Mouse (Mus musculus) thymus, adult 18-20 months (tissue): Measurements from ENCODE around the gene Hist1h3d.
"Not testable (repeated sequence)": the region's sequence is repeated elsewhere in the genome, so short reads cannot be mapped to it uniquely, and the experiment has no call there.

Experiments used
- DNase-seq, 2 experiments: peaks; one replicate each; pipeline ENCODE4 v3.0.0; 2022; ENCODE audit warnings: mixed read lengths in 2 of 2

Gene Hist1h3d

GRCm38 (mm10) chr13:23575271-23575851, at the start of gene Hist1h3d:
TSS of gene Hist1h3d (plus strand) at chr13:23575763.
- DNase-seq, result peak in 1 of 2 experiments; percentile 32

DNA sequence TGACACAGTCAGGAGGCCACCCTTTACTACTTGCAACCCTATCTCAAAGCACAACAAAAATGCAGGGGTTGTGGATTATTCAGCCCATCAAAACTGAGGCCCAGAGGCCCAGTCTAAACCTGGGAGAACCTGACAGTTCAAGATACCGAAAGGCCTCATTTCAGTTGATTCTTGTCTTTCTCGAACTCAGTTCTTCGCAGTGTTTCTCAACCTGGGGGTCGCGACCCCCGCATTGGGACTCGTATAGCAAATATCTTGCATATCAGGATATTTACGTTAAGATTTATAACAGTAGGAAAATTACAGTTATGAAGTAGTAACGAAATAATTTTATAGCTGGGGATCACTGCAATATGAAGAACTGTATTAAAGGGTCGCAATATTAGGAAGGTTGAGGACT, 49.7 kb upstream of the Hist1h3d start:
- no peak for DNase-seq

DNA sequence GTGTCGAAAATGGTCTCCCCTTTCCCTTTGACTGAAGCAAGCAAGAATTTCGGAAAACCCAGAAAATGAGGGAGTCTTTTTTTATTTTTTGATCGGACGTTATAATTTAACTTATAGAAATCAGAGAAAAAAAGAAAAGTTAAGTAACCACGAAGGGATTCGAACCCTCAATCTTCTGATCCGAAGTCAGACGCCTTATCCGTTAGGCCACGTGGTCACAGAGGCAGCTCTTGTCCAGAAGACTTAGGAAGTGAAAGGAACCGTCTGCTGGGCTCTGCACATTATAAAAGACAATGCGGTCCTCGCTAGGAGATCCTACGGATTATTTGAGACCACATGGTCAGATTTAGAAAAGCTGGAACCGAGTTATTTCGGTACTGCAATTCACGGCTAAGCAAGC, 49.3 kb upstream of the Hist1h3d start:
- peak; percentile 66 to 76 for DNase-seq

DNA sequence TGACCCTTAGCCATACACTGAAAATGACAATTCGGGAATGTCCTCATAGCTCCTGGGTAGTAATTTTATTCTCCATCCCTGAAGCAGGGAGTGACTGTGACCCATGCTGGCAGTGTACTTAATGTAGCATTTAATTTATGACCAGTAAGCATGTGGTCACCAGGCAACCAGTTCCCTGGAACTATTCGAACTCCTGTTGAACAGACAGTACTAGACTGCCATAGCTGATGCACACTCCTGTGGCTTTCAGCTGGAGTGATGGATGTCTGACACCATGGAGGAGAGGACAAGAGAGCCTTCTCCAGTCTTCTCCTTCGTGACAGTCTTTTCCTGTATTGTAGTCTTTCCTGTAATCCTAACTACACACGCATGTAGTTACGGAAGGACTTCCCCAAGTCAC, 46.6 kb upstream of the Hist1h3d start:
- DNase-seq, result no peak

GRCm38 (mm10) chr13:23529480-23530165, 45.9 kb upstream of the Hist1h3d start:
- DNase-seq, result no peak

DNA sequence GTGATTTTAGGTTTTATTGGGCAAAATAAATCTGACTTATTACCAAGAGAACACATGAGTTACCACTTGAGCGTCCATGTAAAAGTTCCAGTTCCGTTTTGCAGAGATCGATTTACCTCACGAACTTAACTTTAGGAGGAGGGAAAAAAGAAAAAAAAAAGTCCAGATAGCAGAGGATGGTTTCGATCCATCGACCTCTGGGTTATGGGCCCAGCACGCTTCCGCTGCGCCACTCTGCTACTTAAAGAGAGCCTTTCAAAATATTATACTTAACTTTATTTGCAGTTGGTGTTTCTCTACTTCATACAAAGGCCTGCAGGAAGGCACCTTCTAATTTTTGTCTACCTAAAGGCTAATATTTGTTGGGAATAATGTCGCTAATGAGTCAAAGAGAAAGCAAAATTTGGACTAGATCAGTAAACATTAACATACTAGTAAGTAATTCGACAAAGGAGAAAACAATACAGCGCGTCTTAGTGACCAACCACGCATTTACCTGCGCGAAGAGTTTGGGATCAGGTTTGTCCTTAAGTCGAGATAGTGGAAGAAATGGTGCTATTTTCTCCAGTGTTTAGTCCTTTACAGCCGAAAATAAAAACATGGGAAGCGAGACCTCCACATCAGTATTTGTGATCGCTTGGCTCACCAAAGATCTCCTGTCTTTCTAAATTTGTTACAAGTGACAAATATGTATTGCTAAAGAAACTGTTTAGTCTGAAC, 45.2 kb upstream of the Hist1h3d start:
- DNase-seq, result peak in 1 of 2 experiments; percentile 64

DNA sequence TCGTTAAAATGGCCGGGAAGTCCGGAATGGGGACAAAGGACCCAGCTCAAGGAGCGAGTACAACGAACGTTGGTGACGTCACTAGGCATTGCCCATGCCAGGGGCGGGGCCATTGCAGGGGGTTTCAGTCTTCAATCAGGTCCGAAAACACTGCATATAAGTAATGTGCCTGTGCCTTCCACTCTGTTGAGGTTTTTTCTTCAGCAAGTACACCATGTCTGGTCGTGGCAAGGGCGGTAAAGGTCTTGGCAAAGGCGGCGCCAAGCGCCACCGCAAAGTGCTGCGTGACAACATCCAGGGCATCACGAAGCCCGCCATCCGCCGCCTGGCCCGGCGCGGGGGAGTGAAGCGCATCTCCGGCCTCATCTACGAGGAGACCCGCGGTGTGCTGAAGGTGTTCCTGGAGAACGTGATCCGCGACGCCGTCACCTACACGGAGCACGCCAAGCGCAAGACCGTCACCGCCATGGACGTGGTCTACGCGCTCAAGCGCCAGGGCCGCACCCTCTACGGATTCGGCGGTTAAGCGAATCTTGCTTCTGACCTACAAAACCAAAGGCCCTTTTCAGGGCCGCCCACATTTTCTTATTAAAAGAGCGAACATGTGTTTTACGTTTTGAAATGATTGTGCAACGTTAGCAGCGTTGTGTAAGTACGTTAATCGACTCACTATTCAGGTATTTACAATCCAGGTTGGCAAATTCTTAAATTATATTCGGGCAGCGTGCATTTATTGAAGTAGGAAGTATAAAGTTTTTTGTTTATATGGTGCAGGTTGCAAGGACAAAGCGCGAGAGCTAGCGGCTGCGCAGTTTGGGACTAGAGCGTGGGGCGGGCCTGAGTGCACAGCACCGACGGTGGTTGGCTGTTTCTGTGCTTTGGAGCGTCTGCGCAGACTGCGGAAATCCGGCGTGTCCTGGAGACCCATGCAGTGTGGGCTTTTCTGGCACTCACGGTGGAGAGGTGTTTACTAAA, 44.4 kb upstream of the Hist1h3d start, which contains the start of gene Hist1h4h:
Hist1h4h (plus strand) TSS at position 150 of the 975 bp plus-strand sequence.
- DNase-seq, result peak; percentile 96 to 99

- DNase-seq, result no peak
Measured at GRCm38 (mm10) chr13:23532262-23533075, 43.1 kb upstream of the Hist1h3d start.

DNA sequence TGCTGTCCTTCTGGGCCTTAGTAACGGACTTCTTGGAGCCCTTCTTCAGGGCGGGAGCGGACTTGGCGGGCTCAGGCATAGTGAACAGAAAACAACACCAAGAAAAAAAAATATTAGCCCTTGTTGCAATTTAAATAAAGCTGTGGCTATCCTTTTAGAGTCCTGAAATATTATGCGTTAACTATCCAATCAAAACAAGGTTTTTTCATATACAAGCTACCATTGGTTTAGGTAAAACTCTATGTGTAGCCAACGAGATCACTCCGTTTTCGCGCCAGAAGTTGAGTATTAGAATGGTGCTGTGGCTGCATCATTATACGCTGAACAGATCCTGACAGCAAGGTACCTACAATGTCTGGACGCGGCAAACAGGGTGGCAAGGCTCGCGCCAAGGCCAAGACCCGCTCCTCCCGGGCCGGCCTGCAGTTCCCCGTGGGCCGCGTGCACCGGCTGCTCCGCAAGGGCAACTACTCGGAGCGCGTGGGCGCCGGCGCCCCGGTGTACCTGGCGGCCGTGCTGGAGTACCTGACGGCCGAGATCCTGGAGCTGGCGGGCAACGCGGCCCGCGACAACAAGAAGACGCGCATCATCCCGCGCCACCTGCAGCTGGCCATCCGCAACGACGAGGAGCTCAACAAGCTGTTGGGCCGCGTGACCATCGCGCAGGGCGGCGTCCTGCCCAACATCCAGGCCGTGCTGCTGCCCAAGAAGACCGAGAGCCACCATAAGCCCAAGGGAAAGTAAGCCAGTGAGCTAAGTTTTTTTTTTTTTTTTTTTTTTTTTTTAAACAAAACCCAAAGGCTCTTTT, 41.8 kb upstream of the Hist1h3d start, which contains the start of gene Hist1h2af:
Hist1h2af (plus strand) TSS at position 347 of the 808 bp plus-strand sequence.
- peak; percentile 38 to 69 for DNase-seq

DNA sequence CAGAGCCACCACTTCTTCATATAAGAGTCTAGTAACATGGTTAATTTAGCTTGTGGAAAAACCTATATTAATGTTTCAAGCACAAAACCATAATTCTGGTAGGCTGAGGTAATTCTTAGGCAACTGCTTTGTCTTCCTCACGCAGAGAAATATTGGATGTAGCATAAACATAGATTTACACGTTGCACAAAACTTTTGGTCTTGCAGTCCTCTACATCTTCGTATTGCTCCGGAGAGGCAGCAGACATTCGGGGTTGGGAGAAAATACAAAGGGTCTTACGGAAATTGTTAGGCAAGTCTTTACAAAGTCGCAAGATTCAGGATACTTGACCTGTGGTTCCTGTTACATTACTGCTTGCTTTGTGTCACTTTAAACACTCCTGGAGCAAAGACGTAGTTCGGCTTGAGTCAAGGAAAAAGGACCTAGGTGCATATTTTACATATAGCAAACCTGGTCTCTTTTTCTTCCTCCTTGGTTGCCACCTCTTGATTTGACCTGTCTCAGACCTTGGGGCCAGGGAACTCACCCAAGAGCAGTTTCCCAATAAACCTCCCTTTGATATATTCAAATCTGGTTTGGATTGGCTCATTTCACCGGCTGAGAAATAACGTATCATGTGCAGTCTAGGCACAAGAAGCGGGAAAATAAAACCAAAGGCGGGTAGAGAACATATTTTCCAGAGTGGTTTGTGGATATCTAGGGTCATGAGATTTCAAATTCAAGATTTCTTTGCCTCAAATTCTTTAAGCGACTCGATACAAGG, 41.0 kb upstream of the Hist1h3d start:
- DNase-seq, result no peak

GRCm38 (mm10) chr13:23535137-23536075, 40.2 kb upstream of the Hist1h3d start, which contains the start of gene Hist1h3g:
TSS of gene Hist1h3g (plus strand) at chr13:23535422.
- peak; percentile 79 to 92 for DNase-seq

GRCm38 (mm10) chr13:23536076-23536822, 39.3 kb upstream of the Hist1h3d start:
- DNase-seq, result no peak

GRCm38 (mm10) chr13:23537006-23537710, 38.4 kb upstream of the Hist1h3d start:
- no peak for DNase-seq

DNA sequence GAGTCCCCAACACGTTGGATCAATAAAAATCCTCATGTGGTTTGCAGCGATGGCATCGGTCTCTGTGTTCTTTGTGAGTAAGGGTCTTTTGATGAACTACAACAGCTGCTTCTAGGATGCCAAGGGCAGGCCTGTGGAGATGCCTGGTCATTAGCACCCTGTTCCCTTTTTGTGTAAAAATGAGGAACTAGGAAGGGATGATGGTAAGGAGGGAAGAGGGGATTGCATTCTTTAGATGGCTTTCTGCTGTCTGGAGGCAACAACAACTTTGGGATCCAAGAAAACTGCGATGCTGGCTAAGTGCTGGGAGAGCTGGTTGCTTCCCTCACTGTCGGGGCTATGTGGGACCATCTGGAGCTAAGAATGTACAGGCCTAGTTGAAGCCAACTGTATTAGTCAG, 37.3 kb upstream of the Hist1h3d start:
- DNase-seq, result no peak

GRCm38 (mm10) chr13:23539821-23540220, 35.7 kb upstream of the Hist1h3d start:
- not testable (repeated sequence) for DNase-seq

DNA sequence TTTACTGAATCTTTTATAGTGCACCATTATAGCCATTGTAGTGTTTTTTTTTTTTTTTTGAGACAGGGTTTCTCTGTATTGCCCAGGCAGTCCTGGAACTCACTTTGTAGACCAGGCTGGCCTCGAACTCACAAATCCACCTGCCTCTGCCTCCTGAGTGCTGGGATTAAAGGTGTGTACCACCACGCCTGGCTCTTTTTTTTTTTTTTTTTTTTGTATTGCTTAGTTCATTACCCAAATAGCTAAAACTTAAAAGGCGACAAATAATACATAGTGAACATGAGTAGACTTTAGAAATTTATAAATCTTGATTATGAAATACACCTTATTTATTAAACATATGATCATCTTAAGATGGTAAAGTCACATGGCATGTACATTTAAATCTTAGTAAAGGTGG, 34.1 kb upstream of the Hist1h3d start:
- DNase-seq, result no peak
